Mouse (Mus musculus) testis, postnatal 10 days (tissue): ENCODE data around the gene Gckr.

Source experiments
- DNase-seq: peaks from one replicate; pipeline ENCODE4 v3.0.0; 2021; ENCODE audit warnings: low spot score

Gckr gene

DNA sequence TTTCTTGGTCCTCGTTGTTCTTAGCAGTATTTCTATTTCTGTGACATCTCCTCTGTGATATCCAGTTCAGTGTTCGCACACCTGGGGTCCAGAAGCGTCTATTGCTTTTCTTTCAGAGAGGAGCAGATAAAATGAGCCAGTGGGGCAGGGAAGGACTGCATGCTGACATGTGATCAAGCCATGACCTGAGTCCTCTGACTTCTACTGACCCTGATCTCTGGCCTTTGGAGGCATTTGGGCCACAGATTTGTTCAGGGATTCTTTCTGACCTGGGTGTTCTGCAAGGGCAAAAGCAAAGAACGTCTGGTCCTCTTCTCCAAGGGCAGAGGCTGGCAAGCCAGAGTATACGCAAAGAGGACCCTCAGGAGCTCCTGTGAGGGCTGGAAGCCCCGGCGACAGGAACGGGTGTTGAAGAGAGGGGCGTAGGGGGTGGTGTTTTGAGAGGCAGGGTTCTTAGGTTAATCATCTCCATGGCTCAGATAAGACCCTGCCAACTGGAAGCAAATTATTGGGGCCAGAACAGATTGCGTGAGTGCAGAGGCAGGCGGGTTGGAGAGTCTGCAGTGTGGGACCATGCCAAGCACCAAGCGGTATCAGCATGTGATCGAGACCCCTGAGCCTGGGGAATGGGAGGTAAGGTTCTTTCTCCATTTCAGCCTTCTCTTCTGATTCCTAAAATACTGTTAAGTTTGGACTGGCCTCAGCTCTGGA is at the start of gene Gckr:
Gene Gckr (plus strand): TSS at position 397 of the 711 bp plus-strand sequence.
- DNase-seq: no peak

DNA sequence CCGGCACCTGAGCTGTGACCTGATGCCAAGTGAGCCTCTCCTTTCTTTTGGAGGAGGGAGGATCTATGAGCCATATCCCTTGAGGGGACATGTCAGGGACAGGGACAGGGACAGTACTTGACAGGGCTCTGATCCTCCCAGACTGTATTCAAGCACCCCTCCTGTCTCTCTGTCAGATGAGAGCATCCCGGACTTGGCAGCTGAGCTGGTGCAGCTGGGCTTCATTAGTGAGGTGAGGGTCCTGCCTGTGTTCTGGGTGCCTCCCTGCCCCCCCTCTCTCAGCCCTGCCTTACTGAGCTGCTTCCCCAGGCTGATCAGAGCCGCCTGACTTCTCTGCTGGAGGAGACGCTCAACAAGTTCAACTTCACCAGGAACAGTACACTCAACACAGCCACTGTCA is 46.5 kb upstream of the Gckr start:
- DNase-seq: peak; percentile 40

- peak; percentile 66 for DNase-seq
Observed at GRCm38 (mm10) chr5:31251541-31252101, 45.6 kb upstream of the Gckr start, which contains the start of gene Krtcap3. TSS of gene Krtcap3 (plus strand) at chr5:31251691.

DNA sequence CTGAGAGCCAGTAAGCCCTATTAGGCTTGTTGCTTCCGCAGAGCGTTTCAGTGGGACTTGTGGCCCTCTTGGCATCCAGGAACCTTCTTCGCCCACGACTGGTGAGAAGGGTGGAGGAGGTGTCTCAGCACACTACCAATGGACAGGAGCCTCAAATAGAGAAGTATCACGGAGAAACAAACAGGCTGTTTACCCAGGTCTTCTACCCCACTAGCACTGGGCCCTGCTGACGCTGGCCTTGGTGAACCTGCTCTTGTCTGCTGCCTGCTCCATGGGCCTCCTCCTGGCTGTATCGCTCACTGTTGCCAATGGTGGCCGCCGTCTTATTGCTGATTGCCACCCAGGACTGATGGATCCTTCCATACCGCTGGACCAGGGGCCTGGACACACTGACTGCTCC is 45.1 kb upstream of the Gckr start:
- peak; percentile 38 for DNase-seq

- DNase-seq: no peak
Observed at GRCm38 (mm10) chr5:31252795-31253545, 44.3 kb upstream of the Gckr start.

DNA sequence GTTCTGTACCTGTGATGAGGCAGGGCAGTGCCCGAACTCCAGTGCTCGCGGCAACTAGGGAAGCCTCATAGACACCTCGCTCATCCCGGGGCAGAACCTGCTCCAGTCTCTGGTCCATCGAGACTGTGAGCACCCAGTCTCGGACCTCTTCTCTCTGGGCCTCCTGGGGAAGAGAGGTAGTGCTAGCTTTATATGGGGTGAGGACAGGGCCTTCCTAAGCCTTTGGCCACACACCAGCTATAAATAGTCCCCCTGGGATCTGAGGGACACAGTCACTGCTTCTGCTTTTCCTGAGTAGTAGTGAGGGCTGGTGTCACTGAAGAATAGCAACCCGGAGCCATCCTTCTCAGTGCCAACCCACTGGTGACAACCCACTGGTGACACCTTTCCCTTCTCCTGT is 43.4 kb upstream of the Gckr start:
- DNase-seq: no peak

GRCm38 (mm10) chr5:31254452-31254851 is 42.8 kb upstream of the Gckr start:
- peak; percentile 40 for DNase-seq

GRCm38 (mm10) chr5:31254901-31255300 is 42.3 kb upstream of the Gckr start:
- no peak for DNase-seq

GRCm38 (mm10) chr5:31255381-31255780 is 41.9 kb upstream of the Gckr start:
- no peak for DNase-seq

- DNase-seq: no peak
Observed at GRCm38 (mm10) chr5:31255971-31256370, 41.3 kb upstream of the Gckr start.

DNA sequence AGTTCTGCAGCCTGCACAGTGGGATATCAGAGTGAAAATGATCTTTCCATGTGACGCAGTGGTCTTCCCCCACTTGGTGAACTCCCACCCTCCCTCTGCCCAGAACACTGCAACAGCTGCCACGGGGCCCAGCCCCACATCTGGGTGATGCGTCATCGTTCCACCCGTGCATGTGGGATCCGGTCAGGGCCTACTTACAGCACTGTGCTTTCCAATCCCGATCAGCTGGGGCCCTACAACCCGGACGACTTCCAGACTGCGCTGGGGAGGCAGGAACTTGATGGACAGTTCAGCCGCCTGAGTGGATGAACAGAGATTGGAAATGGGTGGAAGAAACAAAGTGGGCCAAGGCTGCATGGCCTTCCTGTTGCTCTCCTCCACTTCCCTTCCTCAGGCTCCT is 39.6 kb upstream of the Gckr start:
- no peak for DNase-seq

GRCm38 (mm10) chr5:31266101-31266500 is 31.1 kb upstream of the Gckr start:
- DNase-seq: no peak

DNA sequence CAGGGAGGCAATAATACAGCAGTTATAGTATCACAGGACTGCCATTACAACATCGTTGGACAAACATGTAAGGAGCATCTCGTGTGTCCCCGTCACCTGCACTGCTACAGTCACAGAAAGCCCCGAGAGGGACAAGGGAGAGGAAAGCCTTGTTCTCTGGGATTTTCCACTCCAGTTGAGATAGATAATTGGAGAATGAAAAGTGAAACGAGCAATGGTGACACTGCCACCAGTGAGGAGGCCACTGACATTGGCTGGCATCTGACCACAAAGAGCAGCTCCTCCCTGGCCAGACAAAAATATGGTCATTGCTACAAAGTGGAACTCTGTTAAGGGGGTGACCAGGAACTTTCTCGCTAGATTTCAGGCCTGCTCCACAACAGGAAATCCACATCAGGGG is 29.6 kb upstream of the Gckr start:
- no peak for DNase-seq

GRCm38 (mm10) chr5:31273018-31273417 is 24.2 kb upstream of the Gckr start:
- DNase-seq: no peak

DNA sequence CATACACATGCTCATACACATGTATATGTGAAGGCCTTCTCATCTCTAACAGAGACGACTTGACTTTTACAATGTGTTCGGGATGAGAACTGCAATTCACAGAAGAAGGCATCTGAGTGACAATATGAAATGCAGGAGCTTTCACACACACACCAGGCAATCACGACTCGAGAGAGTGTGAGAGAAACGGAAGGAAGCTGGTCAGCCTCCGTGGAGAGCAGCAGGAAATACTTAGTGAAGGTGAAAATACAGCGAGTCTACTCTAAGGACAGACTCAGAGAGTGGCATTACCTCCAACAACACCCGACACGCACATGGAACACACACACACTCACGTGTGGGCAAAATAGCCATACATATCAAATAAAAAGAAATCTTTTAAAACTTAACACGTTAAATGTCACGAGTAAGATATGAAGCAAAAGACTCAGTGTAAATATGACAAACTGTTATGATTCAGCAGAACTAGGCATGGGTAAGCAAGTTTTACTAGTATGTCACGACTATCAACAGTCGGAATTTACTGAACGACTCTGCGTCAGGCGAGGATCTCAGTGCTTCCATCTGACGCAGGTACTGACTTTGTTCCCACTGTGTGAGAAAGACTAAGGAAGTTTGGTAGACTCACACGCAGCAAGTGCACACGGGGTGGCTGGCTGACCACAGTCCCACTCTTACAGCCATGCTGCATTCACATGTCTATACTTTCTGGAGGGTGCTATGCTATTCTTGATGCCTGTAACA is 17.8 kb upstream of the Gckr start:
- no peak for DNase-seq

- no peak for DNase-seq
Observed at GRCm38 (mm10) chr5:31288225-31288624, 9.0 kb upstream of the Gckr start.

DNA sequence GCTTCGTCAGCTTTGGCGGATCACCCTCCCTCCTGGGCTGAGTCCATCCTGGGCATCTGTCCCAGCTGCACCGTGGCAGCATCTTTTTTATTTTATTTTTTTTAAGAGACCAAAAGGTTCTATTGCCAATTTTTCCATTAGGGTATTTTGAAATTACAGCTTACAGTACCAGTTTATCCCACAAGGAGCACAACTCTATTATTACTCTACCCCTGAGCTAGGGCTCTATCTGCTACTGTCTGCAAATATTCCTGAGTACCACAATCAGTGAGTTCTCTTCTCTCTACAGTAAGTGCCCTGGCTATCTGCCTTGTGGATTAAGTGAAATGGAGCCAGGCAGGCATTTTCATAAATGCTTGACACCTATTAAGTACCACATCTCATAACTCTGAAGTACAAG is 8.6 kb upstream of the Gckr start:
- no peak for DNase-seq

GRCm38 (mm10) chr5:31289626-31290230 is 7.5 kb upstream of the Gckr start:
- no peak for DNase-seq

- peak; percentile 95 for DNase-seq
Observed at GRCm38 (mm10) chr5:31290521-31291360, 6.5 kb upstream of the Gckr start, which contains the start of gene Ift172. TSS of gene Ift172 (minus strand) at chr5:31291116.

DNA sequence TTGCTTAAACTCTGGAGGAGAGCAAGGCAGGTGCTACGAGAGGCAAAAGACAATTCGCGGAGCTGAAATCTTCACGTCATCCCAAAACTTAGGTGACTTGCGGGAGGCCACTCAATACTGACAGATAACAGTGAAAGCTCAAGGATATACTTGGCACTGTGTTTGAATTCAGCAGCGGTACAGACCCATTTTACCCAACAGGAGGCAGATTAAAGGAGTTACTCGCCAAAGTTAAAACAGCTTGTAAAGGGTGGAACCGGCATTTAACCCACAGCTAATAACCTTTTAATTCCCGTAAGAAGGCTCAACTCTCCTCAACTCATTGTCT is 5.9 kb upstream of the Gckr start:
- no peak for DNase-seq

DNA sequence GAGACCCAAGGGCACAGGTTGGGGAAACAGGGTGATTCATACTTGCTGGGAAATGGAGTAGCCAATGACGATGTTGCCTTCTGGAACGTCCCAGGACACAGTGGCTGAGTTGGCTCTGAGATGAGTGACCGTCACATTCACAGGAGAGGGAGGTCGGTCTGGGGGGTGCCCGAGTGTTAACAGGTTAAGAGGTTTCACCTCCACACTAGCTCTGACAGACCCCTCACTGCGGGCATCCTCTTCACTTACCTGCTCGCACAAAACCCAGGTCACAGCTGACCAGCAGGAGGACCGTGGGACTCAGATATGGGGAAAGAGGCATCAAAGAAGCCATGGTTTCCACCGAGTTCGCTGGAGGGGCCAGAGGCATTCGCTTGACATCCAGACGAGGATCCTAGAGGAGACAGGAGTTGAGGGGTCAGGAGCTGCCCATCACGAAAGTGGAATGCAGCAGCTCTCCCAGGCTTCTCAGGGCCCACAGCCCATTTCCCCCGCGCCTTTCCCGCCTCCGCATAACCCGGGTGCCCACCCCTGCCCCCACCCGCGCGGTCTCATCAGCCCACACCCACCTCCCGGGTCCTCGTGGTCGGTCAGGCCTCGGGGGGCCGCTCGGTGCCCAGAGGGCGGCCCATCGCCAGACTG is 2.2 kb upstream of the Gckr start:
- DNase-seq: no peak
